Mouse (Mus musculus) CH12.LX (cell line): Measurements from ENCODE around the gene Rictor. TPM values are rescaled to one million over a fixed set of nuclear protein-coding genes. Genes with fewer than 3 reads are reported as not detected.

Source experiments
- DNase-seq: peaks from one replicate; pipeline ENCODE4 v3.0.0-alpha.2; 2013; ENCODE audit errors: extremely low read depth
- H3K27ac ChIP-seq: 2 replicates; pipeline ENCODE4 v1.5.1; 2012; ENCODE audit warnings: low read depth, mild to moderate bottlenecking, control low read depth, moderate library complexity; ENCODE audit not compliant: insufficient read depth
- H3K27me3 ChIP-seq: replicated peaks from 2 replicates; pipeline ENCODE3; 2012; ENCODE audit warnings: inconsistent platforms
- H3K36me3 ChIP-seq, 2 experiments: replicated peaks in 1 of 2; 2 replicates each; pipeline versions ENCODE3 to v1.6.1; 2012; ENCODE audit warnings: inconsistent platforms in 1 of 2, low read length in 1 of 2, mild to moderate bottlenecking in 1 of 2, mixed read lengths in 1 of 2, moderate library complexity in 1 of 2; ENCODE audit not compliant: control insufficient read depth in 1 of 2, insufficient read depth in 1 of 2
- H3K4me1 ChIP-seq, 2 experiments: 2 replicates each; pipeline ENCODE4 v1.6.1; 2012; ENCODE audit warnings: inconsistent platforms in 1 of 2, moderate library complexity in 1 of 2; ENCODE audit not compliant: insufficient read depth in 2 of 2, control insufficient read depth in 1 of 2
- H3K4me2 ChIP-seq: 2 replicates; pipeline ENCODE4 v1.6.1; 2012; ENCODE audit warnings: low read depth, mild to moderate bottlenecking, control low read depth; ENCODE audit not compliant: poor library complexity, insufficient read depth, severe bottlenecking
- H3K4me3 ChIP-seq, 3 experiments: fragments of 150-350 bp in 1 of 3; sonication (generic) in 1 of 3; replicated peaks in 1 of 3; 2 replicates each; pipeline versions ENCODE3 to v1.5.1; 2011 to 2012; ENCODE audit warnings: low read depth in 2 of 3, low read length in 2 of 3, mild to moderate bottlenecking in 2 of 3, moderate library complexity in 2 of 3, control low read depth in 1 of 3, improper control_type of control experiment in 1 of 3, inconsistent platforms in 1 of 3, mixed read lengths in 1 of 3; ENCODE audit not compliant: poor library complexity in 1 of 3
- H3K79me2 ChIP-seq: replicated peaks from 2 replicates; pipeline ENCODE4 v1.6.1; 2012; ENCODE audit warnings: mild to moderate bottlenecking, moderate library complexity; ENCODE audit not compliant: control insufficient read depth, poor library complexity, insufficient read depth, severe bottlenecking; ENCODE audit errors: extremely low read depth
- H3K9ac ChIP-seq: 2 replicates; pipeline ENCODE4 v1.6.1; 2012; ENCODE audit warnings: low read depth, mild to moderate bottlenecking, control low read depth, moderate library complexity; ENCODE audit not compliant: insufficient read depth
- H3K9me3 ChIP-seq: replicated peaks from 2 replicates; pipeline ENCODE3; 2012; ENCODE audit warnings: low read length, inconsistent platforms, mixed read lengths
- BHLHE40 ChIP-seq: IDR thresholded peaks from 2 replicates; pipeline ENCODE4 v1.6.1; 2011; ENCODE audit warnings: mild to moderate bottlenecking, low read depth, low read length, improper control_type of control experiment
- CHD1 ChIP-seq: IDR thresholded peaks from 2 replicates; pipeline ENCODE4 v1.6.1; 2012; ENCODE audit warnings: low read depth, low read length, improper control_type of control experiment, inconsistent platforms
- CHD2 ChIP-seq: IDR thresholded peaks from 2 replicates; pipeline ENCODE4 v1.6.1; 2011; ENCODE audit warnings: low read length, improper control_type of control experiment
- E2F4 ChIP-seq: IDR thresholded peaks from 2 replicates; pipeline ENCODE4 v1.6.1; 2011; ENCODE audit warnings: low read depth, low read length, improper control_type of control experiment; ENCODE audit not compliant: insufficient replicate concordance
- ELF1 ChIP-seq: IDR thresholded peaks from 2 replicates; pipeline ENCODE4 v1.6.1; 2014; ENCODE audit warnings: low read depth, mild to moderate bottlenecking, inconsistent platforms, low read length, improper control_type of control experiment
- GABPA ChIP-seq: IDR thresholded peaks from 2 replicates; pipeline ENCODE4 v1.6.1; 2012; ENCODE audit warnings: low read depth, low read length, improper control_type of control experiment, inconsistent platforms; ENCODE audit not compliant: insufficient replicate concordance
- HCFC1 ChIP-seq: IDR thresholded peaks from 2 replicates; pipeline ENCODE4 v1.6.1; 2012; ENCODE audit warnings: low read depth, mild to moderate bottlenecking, inconsistent platforms, low read length, improper control_type of control experiment
- JUND ChIP-seq: conservative IDR thresholded peaks from 2 replicates; pipeline ENCODE4 v1.6.1; 2011; ENCODE audit warnings: low read depth, low read length, improper control_type of control experiment
- KAT2A ChIP-seq: IDR thresholded peaks from 2 replicates; pipeline ENCODE4 v1.6.1; 2012; ENCODE audit warnings: low read length, improper control_type of control experiment, inconsistent platforms; ENCODE audit not compliant: insufficient replicate concordance
- MAX ChIP-seq: IDR thresholded peaks from 2 replicates; pipeline ENCODE4 v1.6.1; 2011; ENCODE audit warnings: low read length, improper control_type of control experiment
- MAZ ChIP-seq: IDR thresholded peaks from 2 replicates; pipeline ENCODE4 v1.6.1; 2012; ENCODE audit warnings: low read depth, mild to moderate bottlenecking, inconsistent platforms, low read length, improper control_type of control experiment, moderate library complexity
- MXI1 ChIP-seq: IDR thresholded peaks from 2 replicates; pipeline ENCODE4 v1.6.1; 2011; ENCODE audit warnings: mild to moderate bottlenecking, low read depth, low read length, improper control_type of control experiment
- NELFE ChIP-seq: IDR thresholded peaks from 2 replicates; pipeline ENCODE4 v1.6.1; 2011; ENCODE audit warnings: low read depth, low read length, improper control_type of control experiment
- NRF1 ChIP-seq: IDR thresholded peaks from 2 replicates; pipeline ENCODE4 v1.6.1; 2014; ENCODE audit warnings: low read depth, mild to moderate bottlenecking, inconsistent platforms, low read length, improper control_type of control experiment, moderate library complexity
- POLR2A ChIP-seq: IDR thresholded peaks from 2 replicates; pipeline ENCODE4 v1.6.1; 2011; ENCODE audit warnings: low read depth, mild to moderate bottlenecking, improper control_type of control experiment, low read length
- RCOR1 ChIP-seq: conservative IDR thresholded peaks from 2 replicates; pipeline ENCODE4 v1.6.1; 2012; ENCODE audit warnings: low read depth, mild to moderate bottlenecking, inconsistent platforms, low read length, improper control_type of control experiment
- SIN3A ChIP-seq: IDR thresholded peaks from 2 replicates; pipeline ENCODE4 v1.6.1; 2012; ENCODE audit warnings: low read length, improper control_type of control experiment, inconsistent platforms
- SMC3 ChIP-seq: IDR thresholded peaks from 2 replicates; pipeline ENCODE4 v1.6.1; 2011; ENCODE audit warnings: low read depth, low read length, improper control_type of control experiment
- TBP ChIP-seq: conservative IDR thresholded peaks from 2 replicates; pipeline ENCODE4 v1.6.1; 2011; ENCODE audit warnings: low read depth, low read length, improper control_type of control experiment
- TCF12 ChIP-seq: IDR thresholded peaks from 2 replicates; pipeline ENCODE4 v1.6.1; 2014; ENCODE audit warnings: low read depth, mild to moderate bottlenecking, inconsistent platforms, low read length, improper control_type of control experiment
- UBTF ChIP-seq: IDR thresholded peaks from 2 replicates; pipeline ENCODE4 v1.6.1; 2012; ENCODE audit warnings: low read depth, mild to moderate bottlenecking, inconsistent platforms, low read length, improper control_type of control experiment, moderate library complexity
- USF2 ChIP-seq: conservative IDR thresholded peaks from 2 replicates; pipeline ENCODE4 v1.6.1; 2011; ENCODE audit warnings: low read depth, low read length, improper control_type of control experiment
- ZKSCAN1 ChIP-seq: IDR thresholded peaks from 2 replicates; pipeline ENCODE4 v1.6.1; 2012; ENCODE audit warnings: low read depth, inconsistent platforms, low read length, improper control_type of control experiment, borderline replicate concordance
- ZMIZ1 ChIP-seq: IDR thresholded peaks from 2 replicates; pipeline ENCODE4 v1.6.1; 2012; ENCODE audit warnings: low read depth, mild to moderate bottlenecking, inconsistent platforms, low read length, improper control_type of control experiment
- dilution Hi-C: fragments of 300-500 bp; cut with MboI; formaldehyde crosslinking; loops from 2 replicates; pipeline ENCODE4 v1.14.3; 2020; ENCODE audit warnings: low sequenced_read_pairs; ENCODE audit not compliant: extremely low pct_unique_long_range_greater_than_20kb, extremely low pct_ligation_motif_present
- in situ Hi-C: fragments of 300-500 bp; cut with MboI; formaldehyde crosslinking; loops from 3 replicates; pipeline ENCODE4 v1.14.3; 2019; ENCODE audit warnings: low sequenced_read_pairs, low pct_ligation_motif_present, low pct_unique_long_range_greater_than_20kb, mixed read lengths
- polyA plus RNA-seq: library from polyadenylated mRNA; unstranded; fragments of >175 nt; gene quantifications from 2 replicates; pipeline ENCODE4 v1.2.1, GENCODE M21; 2012; ENCODE audit warnings: low read depth; ENCODE audit not compliant: insufficient read length
- total RNA-seq, 2 experiments: library from RNA; depleted of rRNA; stranded (reverse); fragments of 300-350 nt in 1 of 2; fragments of >200 nt in 1 of 2; gene quantifications; 2 replicates each; pipeline ENCODE4 v1.2.3; 2012 to 2014

The Rictor gene
- total RNA-seq (2012; rRNA removed) (7.4 and 7.6 TPM in 2 replicates), total RNA-seq (2014; rRNA removed) (7.1 and 8.0 TPM in 2 replicates), polyA plus RNA-seq (6.6 and 8.0 TPM in 2 replicates)

DNA sequence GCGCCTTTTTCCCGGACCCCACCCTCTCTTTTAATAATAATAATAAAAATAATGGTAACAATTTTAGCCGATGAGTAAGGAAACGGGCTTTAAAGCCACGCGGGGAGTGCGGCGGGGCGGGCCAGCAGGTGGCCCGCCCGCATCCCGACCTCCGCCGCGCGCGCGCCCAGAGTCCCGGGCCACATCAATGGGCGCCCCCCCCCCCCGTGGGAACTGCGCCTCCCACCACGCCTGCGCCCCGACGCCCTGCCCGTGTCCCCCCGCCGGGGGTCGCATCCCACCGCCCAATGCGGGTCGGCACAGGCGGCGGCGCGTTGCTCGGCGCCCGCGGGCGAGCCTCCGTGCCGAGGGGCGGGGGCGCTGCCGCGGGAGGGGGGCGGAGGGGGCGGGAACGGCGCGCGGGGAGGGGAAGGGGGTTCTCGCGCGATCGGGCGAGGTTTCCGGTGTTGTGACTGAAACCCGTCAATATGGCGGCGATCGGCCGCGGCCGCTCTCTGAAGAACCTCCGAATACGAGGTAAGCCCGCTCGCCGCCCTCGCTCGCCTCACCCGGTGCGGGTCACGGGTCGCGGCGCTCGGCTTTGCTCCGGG, at the start of gene Rictor:
Rictor (plus strand) TSS at position 444 of the 590 bp plus-strand sequence.
- peak within 1 kb of the TSS; percentile 93 for H3K9ac ChIP-seq
- peak; percentile 75 for DNase-seq
- TF ChIP-seq HCFC1 (peak; percentile 67), UBTF (0 out of 2 replicates have a peak, but pooled peaks have one; percentile 18), TCF12 (peak; percentile 75), NELFE (peak; percentile 50; the same call in 1 of the 2 replicates), TBP (0 out of 2 replicates have a peak, but pooled peaks have one; percentile 46), POLR2A (peak; percentile 75), GABPA (no peak), CHD2 (peak; percentile 97), MXI1 (0 out of 2 replicates have a peak, but pooled peaks have one; percentile 12), NRF1 (peak; percentile 57; the same call in 1 of the 2 replicates), ZMIZ1 (0 out of 2 replicates have a peak, but pooled peaks have one; percentile 45), ELF1 (peak; percentile 61), MAX (no peak), E2F4 (no peak)
- peak within 1 kb of the TSS; percentile 18 for H3K27ac ChIP-seq
- no peaks in the 10 kb centered on the region for H3K9me3 ChIP-seq
- H3K4me3 ChIP-seq, result peak within 1 kb of the TSS; percentile 66 to 91 (median 84)
- H3K4me1 ChIP-seq, result peaks cover 2 to 37% of the 10 kb centered on the region in 2 experiments; a peak in 2 of 4 replicates
- peaks cover 25% of the 10 kb centered on the region for H3K79me2 ChIP-seq
- in situ Hi-C loops (no loop called here), dilution Hi-C loops (no loop called here)
- H3K4me2 ChIP-seq, result peak within 1 kb of the TSS; percentile 57
- peaks cover 9% of the 10 kb centered on the region for H3K27me3 ChIP-seq
- H3K36me3 ChIP-seq, result peaks cover 0 to 1% of the 10 kb centered on the region in 2 experiments

- no peaks in the 10 kb centered on the region for H3K27me3 ChIP-seq
- dilution Hi-C loops, result no loop called here
- no peak overlapping the region for H3K4me3 ChIP-seq
- H3K9ac ChIP-seq, result no peak overlapping the region
- in situ Hi-C loops, result no loop called here
- H3K36me3 ChIP-seq, result no peaks in the 10 kb centered on the region
- H3K79me2 ChIP-seq, result no peaks in the 10 kb centered on the region
- H3K4me2 ChIP-seq, result no peak overlapping the region
- DNase-seq, result no peak
- no peaks in the 10 kb centered on the region for H3K4me1 ChIP-seq
- H3K27ac ChIP-seq, result no peak overlapping the region
- H3K9me3 ChIP-seq, result no peaks in the 10 kb centered on the region
- TF ChIP-seq SMC3 (no peak), USF2 (no peak), MXI1 (no peak), JUND (no peak), UBTF (no peak), RCOR1 (no peak), KAT2A (no peak), E2F4 (no peak), CHD1 (no peak), SIN3A (no peak), BHLHE40 (no peak), TBP (no peak), ZKSCAN1 (no peak), MAX (no peak), HCFC1 (no peak), MAZ (no peak), POLR2A (no peak)
Measured at GRCm38 (mm10) chr15:6661951-6662350, 46.2 kb upstream of the Rictor start.
